Mouse (Mus musculus) myocyte (in vitro differentiated cells): Measurements from ENCODE around the gene Sptssb.

Experiments
- MAX ChIP-seq: IDR thresholded peaks from one replicate; pipeline ENCODE4 v1.6.1; 2011; ENCODE audit warnings: low read depth, mild to moderate bottlenecking, control low read depth
- MYOD1 ChIP-seq, 3 experiments: IDR thresholded peaks; one replicate each; pipeline ENCODE4 v1.6.1; 2011; ENCODE audit warnings: control low read depth in 2 of 3, low read depth in 2 of 3, mild to moderate bottlenecking in 2 of 3, moderate library complexity in 1 of 3; ENCODE audit not compliant: insufficient read length in 2 of 3, control insufficient read depth in 1 of 3
- POLR2AphosphoS2 ChIP-seq: IDR thresholded peaks from one replicate; pipeline ENCODE4 v1.6.1; 2011; ENCODE audit warnings: low read depth, control low read depth; ENCODE audit not compliant: insufficient read length

DNA sequence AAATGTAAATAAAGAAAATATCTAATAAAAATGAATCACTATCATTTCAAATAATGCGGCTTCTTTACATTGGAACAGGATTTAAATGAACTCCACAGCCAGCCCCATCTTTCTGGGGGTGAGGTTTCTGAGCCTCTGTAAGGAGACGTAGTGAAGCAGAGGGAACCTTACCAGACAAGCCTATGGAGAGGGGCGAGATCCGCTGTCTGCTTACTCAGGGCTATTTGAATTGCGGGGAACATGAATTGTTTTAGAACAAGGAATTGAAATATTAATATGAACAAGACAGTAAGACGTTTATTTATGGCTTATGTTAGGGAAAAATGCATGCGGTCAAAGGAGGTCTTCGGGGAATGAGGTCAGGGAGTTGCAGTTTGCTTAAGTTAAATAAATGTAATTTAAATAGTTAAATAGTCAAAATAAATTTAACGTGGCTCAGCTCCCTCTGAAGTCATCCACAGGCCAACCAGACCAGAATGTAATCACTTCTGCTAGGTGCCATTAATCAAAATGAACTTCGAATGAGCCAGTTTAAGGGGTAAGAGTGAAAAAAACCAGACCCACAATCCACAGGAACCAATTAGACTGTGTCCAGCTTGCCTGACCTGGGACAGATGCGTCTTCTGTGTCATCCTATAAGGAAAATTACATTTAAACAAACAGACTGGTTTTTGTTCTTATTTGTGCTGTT, 46.6 kb downstream of the Sptssb start:
- TF ChIP-seq MAX (no peak), POLR2AphosphoS2 (no peak), MYOD1 (IDR thresholded peaks at IDR 0.05; ENCODE audit: control insufficient read depth in 1 of 3, insufficient read length in 2 of 3, low read depth in 2 of 3) (no peak)
